17 mouse cellular contexts compared by ENCODE assay signal in the genomic region with DNA sequence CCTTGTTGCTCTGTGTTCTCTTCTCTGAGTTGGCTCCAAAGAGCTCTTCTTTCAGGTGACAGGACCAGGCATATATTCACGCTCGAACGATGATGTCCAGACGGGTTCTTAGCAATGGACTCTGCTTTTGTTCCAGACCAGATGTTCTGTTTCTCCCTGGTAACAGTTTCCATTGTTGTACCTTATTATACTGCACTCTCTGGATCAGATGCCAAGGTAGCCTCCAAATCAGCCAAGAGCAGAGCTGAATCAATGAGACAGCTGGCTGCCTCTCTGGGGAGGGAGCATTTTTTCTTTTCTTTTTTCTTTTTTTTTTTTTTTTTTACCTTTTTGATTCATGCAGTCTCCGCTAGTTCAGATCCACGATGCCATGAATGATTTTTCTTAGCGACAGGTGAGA. TPM values are rescaled to one million over a fixed set of nuclear protein-coding genes. Genes with fewer than 3 reads are reported as not detected.
A peak's percentile ranks its signal among the peaks of the same experiment; 100 is the strongest.
DNase-seq lines count a peak whose midpoint lies in the region; ATAC-seq and TF ChIP-seq lines count a peak whose summit lies in the region.
"Had no signal": no experiment of that assay in that cellular context is flagged by ENCODE, and none has a peak within 500 bp of the region (broad histone marks: within the 10 kb centered on the region; RNA-seq: fewer than 3 reads in every experiment).

No protein-coding gene starts in this region.

- H3K4me3 ChIP-seq in layer of hippocampus, adult 2 months: no peak overlapping the region
- no peak overlapping the region for H3K4me3 ChIP-seq in forebrain, embryonic 15.5 days
- H3K4me3 ChIP-seq in neural tube, embryonic 15.5 days (replicated peaks): no peak overlapping the region
- H3K4me3 ChIP-seq in liver, postnatal 0 days (ENCODE audit: low read depth, low read length): no peak overlapping the region
- H3K4me3 ChIP-seq: heart, embryonic 13.5 days; megakaryocyte, embryonic 14.5 days had no signal

- TF ChIP-seq EP300 in liver, postnatal 0 days (IDR thresholded peaks at IDR 0.05; ENCODE audit: low read depth): no peak

- no peak for TF ChIP-seq CTCF in layer of hippocampus, adult 2 months (conservative IDR thresholded peaks at IDR 0.05)
- no peak for TF ChIP-seq CTCF in liver, postnatal 0 days (IDR thresholded peaks at IDR 0.05; ENCODE audit: low read depth)

- ATAC-seq in forebrain, embryonic 15.5 days (replicated peaks): peak; percentile 72
- ATAC-seq in neural tube, embryonic 15.5 days (ENCODE audit: low FRiP score): 0 out of 2 replicates have a peak, but pooled peaks have one; percentile 18
- no peak for ATAC-seq in cerebellum, adult (ENCODE audit: insufficient number of reproducible peaks, low FRiP score, low TSS enrichment)
- no peak for ATAC-seq in liver, postnatal 0 days

- H3K36me3 ChIP-seq in forebrain, embryonic 15.5 days: no peaks in the 10 kb centered on the region
- H3K36me3 ChIP-seq in neural tube, embryonic 15.5 days: no peaks in the 10 kb centered on the region
- H3K36me3 ChIP-seq in liver, postnatal 0 days (replicated peaks; ENCODE audit: insufficient read depth, low read length): no peaks in the 10 kb centered on the region
- H3K36me3 ChIP-seq: heart, embryonic 13.5 days had no signal

- no peak overlapping the region for H3K4me2 ChIP-seq in forebrain, embryonic 15.5 days (replicated peaks)
- no peak overlapping the region for H3K4me2 ChIP-seq in neural tube, embryonic 15.5 days
- no peak overlapping the region for H3K4me2 ChIP-seq in liver, postnatal 0 days (ENCODE audit: low read depth, low read length)
- H3K4me2 ChIP-seq: heart, embryonic 13.5 days had no signal

- peaks cover 24% of the 10 kb centered on the region for H3K4me1 ChIP-seq in forebrain, embryonic 15.5 days
- peaks cover 10% of the 10 kb centered on the region for H3K4me1 ChIP-seq in neural tube, embryonic 15.5 days
- no peaks in the 10 kb centered on the region for H3K4me1 ChIP-seq in liver, postnatal 0 days (ENCODE audit: insufficient read depth)
- H3K4me1 ChIP-seq: heart, embryonic 13.5 days; megakaryocyte, embryonic 14.5 days had no signal

- no peak overlapping the region for H3K9ac ChIP-seq in forebrain, embryonic 15.5 days (replicated peaks)
- H3K9ac ChIP-seq in neural tube, embryonic 15.5 days (replicated peaks): no peak overlapping the region
- no peak overlapping the region for H3K9ac ChIP-seq in liver, postnatal 0 days (replicated peaks)
- H3K9ac ChIP-seq: heart, embryonic 13.5 days had no signal

- H3K9me3 ChIP-seq in forebrain, embryonic 15.5 days: no peaks in the 10 kb centered on the region
- no peaks in the 10 kb centered on the region for H3K9me3 ChIP-seq in neural tube, embryonic 15.5 days (replicated peaks)
- H3K9me3 ChIP-seq in liver, postnatal 0 days (ENCODE audit: low read length): no peaks in the 10 kb centered on the region
- H3K9me3 ChIP-seq: heart, embryonic 13.5 days; megakaryocyte, embryonic 14.5 days had no signal

- 16% methylated on average over 7 of the region's 7 CpGs for WGBS in forebrain, embryonic 15.5 days
- WGBS in neural tube, embryonic 15.5 days: 37% methylated on average over 7 of the region's 7 CpGs
- 75% methylated on average over 7 of the region's 7 CpGs for WGBS in liver, postnatal 0 days (ENCODE audit: insufficient replicate concordance)

- H3K27me3 ChIP-seq in forebrain, embryonic 15.5 days: no peaks in the 10 kb centered on the region
- no peaks in the 10 kb centered on the region for H3K27me3 ChIP-seq in neural tube, embryonic 15.5 days (replicated peaks)
- H3K27me3 ChIP-seq in liver, postnatal 0 days (ENCODE audit: insufficient read depth, low read length): no peaks in the 10 kb centered on the region
- H3K27me3 ChIP-seq: heart, embryonic 13.5 days; megakaryocyte, embryonic 14.5 days had no signal

- DNase-seq in layer of hippocampus, adult 2 months (ENCODE audit: low spot score in 2 of 2): no peak
- no peak for DNase-seq in layer of hippocampus, adult 18-20 months (ENCODE audit: low spot score in 2 of 2)
- DNase-seq in mesoderm, embryonic 11.5 days (ENCODE audit: low read depth, low spot score): peak; percentile 51
- DNase-seq in kidney, adult 8-10 months: no peak
- no peak for DNase-seq in liver, postnatal 0 days
- DNase-seq: gastrocnemius, postnatal 25 days; lung, adult 18-20 months; thymus, postnatal 4 days had no signal

- peak overlapping the region; percentile 25; the same call in 1 of the 2 replicates for H3K27ac ChIP-seq in layer of hippocampus, adult 2 months
- H3K27ac ChIP-seq in forebrain, embryonic 15.5 days (replicated peaks): peak overlapping the region; percentile 55; the same call in 1 of the 2 replicates
- H3K27ac ChIP-seq in neural tube, embryonic 15.5 days (replicated peaks): no peak overlapping the region
- H3K27ac ChIP-seq in liver, postnatal 0 days (ENCODE audit: low read depth): no peak overlapping the region
- H3K27ac ChIP-seq: heart, embryonic 13.5 days; kidney, postnatal 0 days had no signal

RNA-seq across cellular contexts. Expression of gene Nxph1, which starts 50.9 kb away (rescaled TPM):
- 10 to 100 TPM; 37.1 to 38.0 TPM for total RNA-seq in layer of hippocampus, adult 2 months (2021)
- 10 to 100 TPM; 35.1 TPM for total RNA-seq in layer of hippocampus, adult 18-20 months (2021)
- polyA plus RNA-seq in forebrain, embryonic 15.5 days (2015; fragmentation: Nextera tagmentation; extraction: Ambion mirVana): 40.1 and 42.9 TPM in 2 replicates
- 80.9 and 110 TPM in 2 replicates for polyA plus RNA-seq in neural tube, embryonic 15.5 days (2015; fragmentation: Nextera tagmentation; extraction: Ambion mirVana)
- not detected in 2 replicates for polyA plus RNA-seq in liver, postnatal 0 days (2015; fragmentation: Nextera tagmentation; extraction: Ambion mirVana)
- total RNA-seq: gastrocnemius, postnatal 25 days; MEL had no signal
- polyA plus RNA-seq: C2C12; kidney, postnatal 0 days; small intestine, adult 2 months had no signal

Comparison
In these comparisons a context has a peak if more than half of its experiments do, and no peak if none do; other contexts are left out.
1. H3K27ac ChIP-seq: peak in layer of hippocampus, adult 2 months (single experiment) and forebrain, embryonic 15.5 days (single experiment); none in neural tube, embryonic 15.5 days (single experiment) and liver, postnatal 0 days (single experiment).
2. ATAC-seq: peak in forebrain, embryonic 15.5 days (single experiment) and neural tube, embryonic 15.5 days (single experiment); none in cerebellum, adult (single experiment) and liver, postnatal 0 days (single experiment).
3. RNA of gene Nxph1, which starts 50.9 kb away (polyA plus RNA-seq): 80.9 to 110 TPM in neural tube, embryonic 15.5 days and 40.1 to 42.9 TPM in forebrain, embryonic 15.5 days; not detected in liver, postnatal 0 days; every median in the first group is over 10 times any median in the second.